Mouse (Mus musculus) cerebral cortex, adult 2 months (tissue): ENCODE results near the gene Nelfb.

Experiments
- WGBS: fragments of 180-500 bp; shearing (Covaris S2); methylation state at CpG from one replicate; pipeline ENCODE4 v1.1.7; 2018; 5-methylcytosine and 5-hydroxymethylcytosine counted together

Nelfb gene

DNA sequence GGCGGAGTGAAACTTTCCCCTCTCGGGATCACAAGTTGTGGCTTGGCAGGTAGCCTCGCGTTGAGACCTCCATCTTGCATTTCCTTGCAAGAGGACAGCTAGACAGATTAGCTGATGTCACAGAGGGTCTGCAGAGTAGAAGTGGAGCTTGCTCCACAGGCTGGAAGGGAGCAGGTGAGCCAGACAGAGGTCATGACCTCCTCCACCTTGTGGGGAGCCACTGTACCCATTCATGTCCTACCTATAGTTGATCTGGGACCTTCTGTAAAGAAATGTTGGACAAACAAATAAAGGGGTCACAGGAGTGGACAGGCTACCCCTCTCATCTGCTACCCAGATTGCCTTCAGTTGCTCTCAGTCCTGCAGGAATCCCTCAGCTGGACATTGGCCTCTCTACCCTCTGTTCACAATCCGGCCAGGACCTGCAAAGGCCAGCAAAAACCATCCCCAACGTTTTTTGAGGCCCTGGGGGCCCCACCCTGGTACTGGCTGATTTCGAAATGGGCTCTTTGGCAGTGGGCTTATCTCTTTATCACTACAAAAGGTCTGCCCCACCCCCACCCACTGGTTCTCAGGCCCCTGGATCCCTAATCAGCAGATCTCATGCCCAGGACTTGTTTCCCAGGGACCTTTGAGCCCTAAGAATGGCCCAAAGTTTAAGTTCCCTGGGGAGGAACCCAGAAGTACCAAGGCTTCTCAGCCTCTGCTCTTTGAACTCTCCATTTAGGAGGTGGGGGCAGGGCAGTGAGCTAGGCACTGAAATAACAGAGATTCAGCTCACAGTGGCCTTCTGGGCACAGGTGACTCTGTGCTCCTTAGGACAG, 36.2 kb downstream of the Nelfb start:
- WGBS = 78% methylated on average over 7 of the region's 7 CpGs

DNA sequence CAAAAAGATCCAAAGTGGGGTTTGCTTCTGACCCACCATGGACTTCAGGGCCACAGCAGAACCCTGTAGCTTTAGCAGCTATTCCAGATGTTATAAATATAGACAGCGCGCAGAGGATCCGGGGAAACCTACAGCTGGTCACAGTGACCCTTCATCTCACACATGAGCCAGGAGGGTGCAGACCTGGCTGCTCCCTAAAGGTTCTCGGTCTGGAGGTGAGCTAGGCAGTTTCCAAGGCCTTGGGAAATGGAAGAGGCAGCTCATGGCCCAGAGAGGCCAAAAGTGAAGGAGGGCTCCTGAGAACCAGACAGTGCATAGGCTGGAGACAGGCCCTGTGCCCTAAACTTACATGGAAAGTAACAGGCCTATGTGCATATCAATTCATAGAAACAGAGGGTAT, 37.5 kb downstream of the Nelfb start:
- WGBS = 96% methylated on average over 4 of the region's 4 CpGs

DNA sequence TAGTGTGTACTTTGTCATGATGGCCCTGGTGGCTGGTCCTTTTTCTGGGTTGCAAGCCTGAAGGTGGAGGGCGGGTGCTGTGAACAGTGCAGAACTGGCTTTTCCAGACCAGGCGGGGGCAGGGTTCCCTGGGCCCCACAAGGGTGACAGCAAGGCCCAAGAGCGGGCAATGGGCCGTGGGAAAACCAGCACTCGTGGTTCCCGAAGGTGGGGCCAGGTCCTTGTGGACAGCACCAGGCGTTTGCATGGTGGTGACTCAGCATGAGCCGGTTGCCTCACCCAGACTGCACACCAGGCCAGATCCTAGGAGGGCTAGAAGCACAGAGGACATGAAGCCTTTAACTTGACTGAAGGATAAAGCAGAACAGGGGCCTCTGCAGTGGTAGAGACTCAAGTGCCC, 38.7 kb downstream of the Nelfb start:
- 92% methylated on average over 8 of the region's 8 CpGs for WGBS

DNA sequence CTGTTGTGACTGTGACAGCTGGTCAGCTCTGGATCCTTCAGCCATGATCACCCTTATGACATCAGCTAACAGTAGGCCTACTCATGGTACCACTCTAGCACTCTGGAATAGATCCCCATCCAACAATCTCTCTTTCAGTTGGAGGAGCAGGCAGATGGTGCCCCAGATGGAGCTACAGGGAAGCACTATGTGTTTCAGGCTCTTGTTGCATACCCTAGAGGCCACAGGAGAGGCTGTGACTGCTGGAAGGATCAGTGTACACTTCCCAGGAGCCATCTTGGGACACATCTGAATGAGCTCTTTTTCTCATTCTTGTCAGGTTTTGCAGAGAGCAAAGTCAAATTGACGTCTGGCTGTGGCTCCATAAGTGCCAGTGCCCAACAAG, 39.5 kb downstream of the Nelfb start:
- WGBS = 48% methylated on average over 1 of the region's 1 CpGs

DNA sequence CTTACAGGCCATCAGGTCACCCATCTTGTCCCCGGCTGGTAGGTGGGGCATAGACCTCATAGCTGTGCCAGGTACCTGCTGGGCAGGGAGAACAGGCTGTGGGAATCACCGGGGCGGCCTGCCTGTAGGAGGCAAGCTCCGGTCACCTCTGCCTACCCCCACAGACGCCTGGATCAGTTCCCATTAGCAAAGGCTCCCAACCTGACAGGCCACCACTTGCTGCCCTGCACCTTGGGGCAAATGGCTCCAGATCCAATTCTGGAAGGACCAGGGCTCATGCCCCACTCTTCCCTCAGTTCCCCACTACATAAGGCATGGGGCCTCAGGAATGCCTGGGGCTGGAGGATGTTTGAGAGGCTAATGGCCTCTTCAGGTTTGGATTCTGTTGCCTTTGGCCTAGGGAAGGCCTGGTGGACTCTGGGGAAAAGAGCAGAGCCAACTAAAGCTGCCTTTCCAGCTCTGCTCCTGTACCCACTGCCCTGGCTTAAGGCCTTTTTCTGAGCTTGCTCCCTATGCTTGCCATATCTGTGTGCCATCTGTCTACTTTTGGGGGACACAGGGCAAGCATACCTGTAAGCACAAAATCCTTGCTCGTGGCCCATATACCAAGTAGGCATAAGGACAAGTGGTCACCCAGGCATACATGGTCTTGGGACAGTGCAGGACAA, 40.1 kb downstream of the Nelfb start:
- 95% methylated on average over 6 of the region's 6 CpGs for WGBS

DNA sequence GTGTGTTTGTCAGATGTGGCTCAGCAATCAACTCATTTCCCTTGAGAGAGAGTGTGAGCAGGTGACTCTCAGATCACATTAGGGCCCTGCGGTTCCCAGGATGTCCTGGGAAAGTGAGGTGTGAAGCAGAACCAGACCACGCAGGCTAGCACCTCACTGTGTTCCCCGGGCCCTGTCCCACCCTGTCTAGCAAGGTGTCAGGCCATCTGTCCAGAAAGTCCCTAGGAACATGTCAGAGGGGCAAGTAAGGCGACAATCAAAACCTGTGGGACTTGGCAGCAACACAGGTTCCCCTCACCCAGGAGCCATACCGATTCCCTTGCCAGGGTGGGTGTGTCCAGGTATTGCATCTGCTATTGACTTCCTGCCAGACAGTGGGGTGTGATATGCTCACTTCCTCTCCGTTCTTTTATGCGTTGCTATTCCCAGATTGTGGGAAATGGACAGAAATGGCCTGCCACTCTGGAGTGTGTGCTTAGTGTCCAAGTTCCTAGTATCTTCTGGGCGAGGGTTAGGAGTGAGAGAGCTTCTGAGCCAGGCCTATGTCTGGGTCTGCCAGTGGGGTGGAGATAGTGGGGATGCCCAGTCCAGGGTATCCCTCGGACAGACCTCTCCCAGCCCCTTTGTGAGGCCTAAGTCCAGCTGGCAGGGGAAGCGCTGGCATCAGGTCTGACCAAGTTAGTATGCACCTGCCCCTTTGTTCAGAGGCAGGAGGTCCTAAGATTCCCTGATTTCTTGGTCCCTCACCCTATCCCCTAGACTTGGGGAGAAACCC, 40.8 kb downstream of the Nelfb start:
- WGBS = 69% methylated on average over 10 of the region's 10 CpGs

DNA sequence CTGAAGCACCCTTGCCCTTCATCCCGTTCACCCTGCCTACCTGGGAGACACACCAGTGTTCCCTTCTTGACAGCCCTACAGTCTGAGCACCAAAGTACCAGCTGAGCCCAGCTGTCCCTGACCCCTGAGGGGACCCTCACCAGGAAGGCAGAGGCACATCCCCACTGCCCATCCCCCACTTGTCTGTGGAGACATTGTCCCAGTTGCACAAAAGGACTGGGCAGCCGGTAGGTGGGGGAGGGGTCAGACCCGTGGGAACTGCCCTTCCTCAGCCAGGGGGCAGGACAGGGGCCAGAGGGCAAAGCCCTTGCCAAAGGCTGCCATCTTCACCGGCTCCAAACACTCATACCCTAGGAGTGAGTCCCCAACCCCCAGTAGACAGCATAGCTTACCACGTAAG, 41.5 kb downstream of the Nelfb start:
- WGBS = 61% methylated on average over 5 of the region's 5 CpGs

DNA sequence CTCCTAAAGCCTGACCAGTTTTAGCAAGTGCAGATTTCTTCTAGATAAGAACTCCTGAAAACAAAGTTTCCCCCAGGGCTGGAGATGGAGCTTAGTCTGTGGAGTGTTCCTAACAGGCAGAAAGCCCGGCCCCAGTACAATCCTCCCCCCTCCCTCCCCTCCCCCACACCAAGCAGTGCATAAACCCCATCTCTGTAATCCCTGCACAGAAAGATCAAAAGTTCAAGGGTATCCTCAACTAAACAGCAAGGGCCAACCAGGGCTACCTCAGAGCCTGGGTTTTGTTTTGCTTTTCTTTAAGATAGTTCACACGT, 42.7 kb downstream of the Nelfb start:
- WGBS = 37% methylated on average over 2 of the region's 2 CpGs

DNA sequence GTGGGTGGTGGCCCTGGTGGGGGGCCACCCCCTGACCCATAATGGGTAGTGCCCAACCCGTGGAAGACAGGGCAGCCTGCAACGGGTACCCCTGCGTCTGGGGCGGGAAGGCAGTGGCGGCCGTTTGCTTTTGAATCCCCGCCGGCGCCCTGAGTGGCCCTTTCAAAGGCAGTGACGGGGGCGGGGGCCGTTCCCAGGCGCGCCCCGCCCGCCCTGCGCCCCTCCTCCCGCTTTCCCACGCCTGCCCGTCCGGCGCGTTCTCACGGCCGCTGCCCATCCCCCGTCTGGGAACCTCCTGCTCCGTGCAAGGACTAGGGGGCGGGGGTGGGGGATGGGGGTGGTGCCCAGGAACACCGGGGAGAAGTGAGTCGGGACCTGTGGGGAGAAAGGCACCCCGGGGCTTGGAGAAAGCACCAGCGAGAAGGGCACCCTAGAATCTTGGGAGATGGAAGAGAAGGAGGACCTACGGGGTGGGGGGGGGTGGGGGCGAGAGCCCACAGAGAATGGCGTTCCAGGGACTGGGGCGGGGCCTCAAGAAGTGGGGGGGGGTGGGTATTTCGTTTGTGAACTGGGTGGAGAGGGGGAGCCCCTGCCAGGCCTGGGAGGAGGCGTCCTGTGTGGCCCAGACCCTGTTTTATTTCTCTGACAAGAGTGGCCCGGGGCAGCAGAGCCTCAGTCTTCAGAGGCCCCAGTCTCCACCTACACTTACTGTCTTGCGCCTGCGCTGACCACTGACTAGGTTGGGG, 43.2 kb downstream of the Nelfb start:
- 4% methylated on average over 36 of the region's 41 CpGs for WGBS

DNA sequence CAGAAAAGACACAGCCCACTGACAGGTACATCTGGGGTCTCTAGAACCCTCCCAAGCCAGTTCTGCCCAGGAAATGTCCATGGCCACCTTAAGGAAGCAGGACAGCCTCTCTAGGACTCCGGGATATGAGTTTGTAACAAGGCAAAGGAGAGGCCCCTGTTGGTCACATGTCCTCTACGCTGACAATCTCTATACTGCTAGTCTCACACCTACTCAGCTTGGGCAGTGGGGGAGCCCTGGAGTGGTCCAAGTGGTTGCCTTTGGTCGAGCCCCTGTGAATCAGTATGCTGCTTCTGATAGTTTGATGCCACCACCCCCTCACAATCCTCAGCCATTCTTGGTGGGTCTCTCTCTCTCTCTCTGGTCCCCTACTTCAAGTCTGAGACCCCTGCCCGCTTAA, 43.8 kb downstream of the Nelfb start:
- WGBS = 36% methylated on average over 4 of the region's 4 CpGs

DNA sequence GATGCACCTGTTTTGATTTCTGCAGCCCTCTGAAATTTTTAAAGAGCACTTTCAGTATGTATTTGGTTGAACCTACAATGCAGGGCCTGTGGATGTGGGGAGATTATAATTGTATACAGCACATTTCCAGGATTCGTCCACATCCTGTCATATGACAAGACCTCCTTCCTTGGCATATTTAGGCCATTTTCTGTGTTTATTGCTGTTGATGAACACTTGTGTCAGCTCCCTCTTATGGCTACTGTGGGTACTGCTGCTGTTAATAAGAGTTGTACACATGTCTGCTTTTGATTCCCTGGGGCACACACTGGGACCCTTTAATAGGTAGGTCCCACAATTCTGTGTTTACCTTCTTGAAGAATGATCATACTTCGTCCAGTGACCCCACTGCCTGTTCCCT, 53.6 kb downstream of the Nelfb start:
- 39% methylated on average over 2 of the region's 2 CpGs for WGBS

DNA sequence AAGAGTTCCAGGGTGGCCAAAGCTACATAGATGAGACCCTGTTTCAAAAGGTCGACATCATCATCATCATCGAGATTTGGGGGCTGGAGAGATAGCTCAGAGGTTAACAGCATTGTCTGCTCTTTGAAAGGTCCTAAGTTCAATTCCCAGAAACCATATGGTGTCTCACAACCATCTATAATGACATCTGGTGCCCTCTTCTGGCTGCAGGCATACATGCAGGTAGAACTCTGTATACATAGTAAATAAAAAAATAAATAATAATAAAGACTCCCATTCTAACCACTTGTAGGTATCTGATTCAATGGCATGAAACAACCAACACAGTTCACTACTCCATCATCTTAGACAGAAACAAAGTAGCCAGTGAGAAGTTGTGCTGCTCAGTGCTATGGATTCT, 54.3 kb downstream of the Nelfb start:
- WGBS = 42% methylated on average over 2 of the region's 2 CpGs

DNA sequence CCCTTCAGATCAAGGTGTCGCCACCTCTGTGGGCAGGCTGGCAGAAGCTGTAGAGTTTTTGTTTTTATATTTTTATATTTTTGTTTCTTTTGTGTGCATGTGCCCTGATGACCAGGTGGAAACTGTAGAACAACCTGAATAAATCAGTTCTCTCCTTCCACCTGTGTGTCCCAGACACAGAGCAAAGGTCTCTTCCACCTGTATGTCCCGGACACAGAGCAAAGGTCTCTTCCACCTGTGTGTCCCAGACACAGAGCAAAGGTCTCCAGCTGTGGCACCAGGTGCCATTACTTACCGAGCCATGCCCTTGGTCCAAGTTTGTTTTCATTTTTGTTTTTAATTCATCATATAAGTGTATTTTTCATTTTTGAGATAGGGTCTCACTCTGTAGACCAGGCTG, 55.1 kb downstream of the Nelfb start:
- WGBS = 96% methylated on average over 3 of the region's 3 CpGs

DNA sequence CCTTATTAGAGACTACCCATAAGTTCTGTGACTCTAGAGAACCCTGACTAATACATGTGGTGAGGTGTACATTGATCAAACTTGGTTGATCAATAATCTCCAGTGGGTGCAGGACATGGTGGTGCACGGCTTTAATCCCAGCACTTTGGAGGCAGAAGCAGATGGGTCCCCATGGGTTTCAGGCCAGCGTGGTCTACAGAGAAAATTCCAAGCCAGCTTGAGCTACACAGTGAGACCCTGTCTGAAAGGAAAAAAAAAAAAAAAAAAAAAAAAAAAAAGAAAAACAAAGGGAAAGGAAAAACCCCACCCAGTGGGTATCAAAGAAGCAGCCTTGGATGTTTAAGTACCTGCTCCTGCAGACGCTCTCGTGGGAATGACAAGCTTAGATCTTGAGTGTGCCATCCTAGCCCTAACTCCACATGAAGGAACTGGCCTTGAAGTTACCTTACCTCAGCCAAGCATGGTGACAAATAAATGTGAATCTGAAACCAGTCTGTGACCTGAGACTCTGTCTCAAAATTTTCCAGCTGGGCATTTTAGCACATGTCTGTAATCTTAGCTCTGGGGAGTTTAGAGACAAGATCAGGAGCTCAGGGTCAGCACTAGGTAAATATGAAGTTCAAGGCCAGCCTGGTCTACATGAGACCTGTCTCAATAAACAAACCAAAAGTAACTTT, 59.9 kb downstream of the Nelfb start:
- 88% methylated on average over 4 of the region's 4 CpGs for WGBS
